Mouse (Mus musculus): ENCODE measurements around the gene Oprd1.

DNA sequence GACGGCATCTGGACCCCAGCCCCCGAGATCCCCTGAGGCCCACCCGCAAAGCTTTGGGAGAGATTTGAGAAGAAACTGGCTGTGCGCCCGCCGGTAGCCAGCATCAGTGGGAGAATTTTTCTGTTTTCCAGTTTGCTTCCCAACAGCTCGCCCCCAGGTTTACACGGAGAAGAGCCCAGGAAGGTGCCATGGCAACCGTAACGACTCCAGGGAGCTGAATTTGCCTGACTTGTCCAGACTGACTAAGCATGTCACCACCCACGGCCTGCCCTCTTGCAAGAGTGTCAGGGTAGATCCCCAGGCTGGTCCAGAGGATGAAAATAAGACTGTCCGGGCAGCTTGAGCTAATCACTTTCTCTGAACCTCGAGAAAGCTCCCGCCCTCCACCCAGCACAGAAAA is 21.4 kb upstream of the Oprd1 start:
- TF ChIP-seq POLR2A (IDR thresholded peaks at IDR 0.05; ENCODE audit: low read depth, low read length) = no peak
- TF ChIP-seq CTCF (conservative IDR thresholded peaks at IDR 0.05; ENCODE audit: insufficient read depth, insufficient read length, low read depth, low read length) = no peak

Data from kidney, adult 2 months (tissue).